Mouse (Mus musculus): ENCODE measurements around the gene Gm609. TPM values are rescaled to one million over a fixed set of nuclear protein-coding genes. Genes with fewer than 3 reads are reported as not detected.

The Gm609 gene
- polyA plus RNA-seq, 1 experiment = not detected

DNA sequence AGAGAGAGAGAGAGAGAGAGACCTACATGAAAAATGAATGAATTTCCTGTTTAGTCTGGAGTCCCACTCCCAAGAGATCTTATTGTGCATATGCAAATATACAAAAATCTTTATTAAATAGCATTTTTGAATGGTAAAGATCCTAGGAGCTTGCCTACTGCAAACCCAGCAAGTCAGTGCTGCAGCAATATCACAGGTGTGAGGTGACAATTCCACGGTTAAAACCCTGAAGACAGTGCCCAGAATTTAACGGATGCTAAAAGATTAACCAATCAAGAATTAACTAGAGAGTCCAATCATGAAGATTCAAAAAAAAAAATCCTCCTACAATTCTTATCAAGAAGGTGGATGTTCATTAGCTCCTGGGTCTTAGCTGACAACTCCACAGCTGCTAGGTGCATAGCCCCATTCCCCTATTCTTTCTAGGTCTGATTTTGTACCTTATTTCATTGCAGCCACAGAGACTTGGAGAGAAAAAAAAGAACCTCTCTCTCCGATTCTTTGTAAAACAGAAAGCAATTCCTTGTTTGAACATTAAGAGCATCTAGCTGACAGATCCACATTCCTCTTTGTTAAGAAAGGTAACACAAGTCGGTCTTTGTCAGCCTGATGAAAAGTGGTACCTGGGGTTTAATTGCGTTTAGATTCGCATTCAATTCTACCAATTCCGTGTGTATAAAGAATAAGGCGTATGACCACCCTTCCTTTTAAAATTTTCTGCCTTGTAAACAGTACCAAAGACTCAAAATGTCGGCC lies 84.9 kb downstream of the Gm609 start:
- Histone ChIP-seq H3K4me1 (ENCODE audit: control insufficient read depth, insufficient read depth, low read length) (no peaks in the 10 kb centered on the region), H3K36me3 (ENCODE audit: control insufficient read depth, insufficient read depth, low read length) (no peaks in the 10 kb centered on the region), H3K27me3 (replicated peaks; ENCODE audit: control insufficient read depth, insufficient read depth, low read length) (no peaks in the 10 kb centered on the region), H3K27ac (ENCODE audit: insufficient read depth, low read depth, low read length) (peak overlapping the region; percentile 53), H3K4me3 (ENCODE audit: insufficient read depth, low read depth, low read length) (peak overlapping the region; percentile 79)
- no peak for TF ChIP-seq CTCF (conservative IDR thresholded peaks at IDR 0.05; ENCODE audit: insufficient read depth, insufficient read length, low read depth, low read length)
- no peak for TF ChIP-seq POLR2A (IDR thresholded peaks at IDR 0.05; ENCODE audit: low read depth, low read length)
- DNase-seq = no peak
- 23% methylated on average over 9 of the region's 9 CpGs for WGBS

- DNase-seq = no peak
- H3K36me3 ChIP-seq (ENCODE audit: control insufficient read depth, insufficient read depth, low read length) = no peaks in the 10 kb centered on the region
- no peaks in the 10 kb centered on the region for H3K4me1 ChIP-seq (ENCODE audit: control insufficient read depth, insufficient read depth, low read length)
- H3K27ac ChIP-seq (ENCODE audit: insufficient read depth, low read depth, low read length) = peak overlapping the region; percentile 48; the same call in 1 of the 2 replicates
- no peak for TF ChIP-seq POLR2A (IDR thresholded peaks at IDR 0.05; ENCODE audit: low read depth, low read length)
- no peak for TF ChIP-seq CTCF (conservative IDR thresholded peaks at IDR 0.05; ENCODE audit: insufficient read depth, insufficient read length, low read depth, low read length)
- 71% methylated on average over 5 of the region's 5 CpGs for WGBS
- H3K4me3 ChIP-seq (ENCODE audit: insufficient read depth, low read depth, low read length) = no peak overlapping the region; the same call in 1 of the 2 replicates
- no peaks in the 10 kb centered on the region for H3K27me3 ChIP-seq (replicated peaks; ENCODE audit: control insufficient read depth, insufficient read depth, low read length)
Measured at GRCm38 (mm10) chr16:45407091-45407490, 85.7 kb downstream of the Gm609 start.

- Histone ChIP-seq H3K27me3 (replicated peaks; ENCODE audit: control insufficient read depth, insufficient read depth, low read length) (no peaks in the 10 kb centered on the region), H3K36me3 (ENCODE audit: control insufficient read depth, insufficient read depth, low read length) (no peaks in the 10 kb centered on the region), H3K27ac (ENCODE audit: insufficient read depth, low read depth, low read length) (no peak overlapping the region), H3K4me3 (ENCODE audit: insufficient read depth, low read depth, low read length) (no peak overlapping the region), H3K4me1 (ENCODE audit: control insufficient read depth, insufficient read depth, low read length) (peaks cover 2% of the 10 kb centered on the region; the same call in 1 of the 2 replicates)
- TF ChIP-seq CTCF (conservative IDR thresholded peaks at IDR 0.05; ENCODE audit: insufficient read depth, insufficient read length, low read depth, low read length) (no peak), POLR2A (IDR thresholded peaks at IDR 0.05; ENCODE audit: low read depth, low read length) (no peak)
- DNase-seq = no peak
- WGBS = 70% methylated on average over 2 of the region's 2 CpGs
Measured at GRCm38 (mm10) chr16:45402951-45403350, 89.8 kb downstream of the Gm609 start.

- TF ChIP-seq POLR2A (IDR thresholded peaks at IDR 0.05; ENCODE audit: low read depth, low read length) = no peak
- TF ChIP-seq CTCF (conservative IDR thresholded peaks at IDR 0.05; ENCODE audit: insufficient read depth, insufficient read length, low read depth, low read length) = no peak
- H3K27me3 ChIP-seq (replicated peaks; ENCODE audit: control insufficient read depth, insufficient read depth, low read length) = no peaks in the 10 kb centered on the region
- H3K4me3 ChIP-seq (ENCODE audit: insufficient read depth, low read depth, low read length) = no peak overlapping the region
- no peak for DNase-seq
- no peaks in the 10 kb centered on the region for H3K36me3 ChIP-seq (ENCODE audit: control insufficient read depth, insufficient read depth, low read length)
- no peak overlapping the region for H3K27ac ChIP-seq (ENCODE audit: insufficient read depth, low read depth, low read length)
- H3K4me1 ChIP-seq (ENCODE audit: control insufficient read depth, insufficient read depth, low read length) = peaks cover 2% of the 10 kb centered on the region; the same call in 1 of the 2 replicates
- 100% methylated on average over 1 of the region's 1 CpGs for WGBS
Measured at GRCm38 (mm10) chr16:45402036-45402435, 90.7 kb downstream of the Gm609 start.

GRCm38 (mm10) chr16:45399947-45400555 lies 92.7 kb downstream of the Gm609 start:
- H3K27ac ChIP-seq (ENCODE audit: insufficient read depth, low read depth, low read length) = 0 out of 2 replicates have a peak overlapping the region, but pooled peaks have one; percentile 0

GRCm38 (mm10) chr16:45399411-45399810 lies 93.4 kb downstream of the Gm609 start:
- TF ChIP-seq POLR2A (IDR thresholded peaks at IDR 0.05; ENCODE audit: low read depth, low read length) = no peak
- TF ChIP-seq CTCF (conservative IDR thresholded peaks at IDR 0.05; ENCODE audit: insufficient read depth, insufficient read length, low read depth, low read length) = no peak
- H3K36me3 ChIP-seq (ENCODE audit: control insufficient read depth, insufficient read depth, low read length) = no peaks in the 10 kb centered on the region
- no peaks in the 10 kb centered on the region for H3K27me3 ChIP-seq (replicated peaks; ENCODE audit: control insufficient read depth, insufficient read depth, low read length)
- peaks cover 2% of the 10 kb centered on the region; the same call in 1 of the 2 replicates for H3K4me1 ChIP-seq (ENCODE audit: control insufficient read depth, insufficient read depth, low read length)
- H3K4me3 ChIP-seq (ENCODE audit: insufficient read depth, low read depth, low read length) = no peak overlapping the region
- 83% methylated on average over 3 of the region's 3 CpGs for WGBS
- no peak overlapping the region for H3K27ac ChIP-seq (ENCODE audit: insufficient read depth, low read depth, low read length)
- DNase-seq = no peak

More at GRCm38 (mm10) chr16:45399947-45400555, 92.7 kb downstream of the Gm609 start:
- TF ChIP-seq POLR2A (IDR thresholded peaks at IDR 0.05; ENCODE audit: low read depth, low read length) (no peak), CTCF (conservative IDR thresholded peaks at IDR 0.05; ENCODE audit: insufficient read depth, insufficient read length, low read depth, low read length) (no peak)
- H3K4me1 ChIP-seq (ENCODE audit: control insufficient read depth, insufficient read depth, low read length) = peaks cover 2% of the 10 kb centered on the region; the same call in 1 of the 2 replicates
- no peaks in the 10 kb centered on the region for H3K36me3 ChIP-seq (ENCODE audit: control insufficient read depth, insufficient read depth, low read length)
- WGBS = 58% methylated on average over 9 of the region's 9 CpGs
- no peak overlapping the region for H3K4me3 ChIP-seq (ENCODE audit: insufficient read depth, low read depth, low read length)
- DNase-seq = no peak
- no peaks in the 10 kb centered on the region for H3K27me3 ChIP-seq (replicated peaks; ENCODE audit: control insufficient read depth, insufficient read depth, low read length)

- H3K36me3 ChIP-seq (ENCODE audit: control insufficient read depth, insufficient read depth, low read length) = no peaks in the 10 kb centered on the region
- H3K4me3 ChIP-seq (ENCODE audit: insufficient read depth, low read depth, low read length) = no peak overlapping the region
- WGBS = 92% methylated on average over 2 of the region's 2 CpGs
- no peak for DNase-seq
- H3K27ac ChIP-seq (ENCODE audit: insufficient read depth, low read depth, low read length) = 0 out of 2 replicates have a peak overlapping the region, but pooled peaks have one; percentile 16
- H3K4me1 ChIP-seq (ENCODE audit: control insufficient read depth, insufficient read depth, low read length) = peaks cover 2% of the 10 kb centered on the region; the same call in 1 of the 2 replicates
- no peaks in the 10 kb centered on the region for H3K27me3 ChIP-seq (replicated peaks; ENCODE audit: control insufficient read depth, insufficient read depth, low read length)
- no peak for TF ChIP-seq POLR2A (IDR thresholded peaks at IDR 0.05; ENCODE audit: low read depth, low read length)
- TF ChIP-seq CTCF (conservative IDR thresholded peaks at IDR 0.05; ENCODE audit: insufficient read depth, insufficient read length, low read depth, low read length) = no peak
Measured at GRCm38 (mm10) chr16:45397440-45397839, 95.3 kb downstream of the Gm609 start.
